8 mouse cellular contexts compared by ENCODE assay signal in genomic region chr6:146576903-146577302, GRCm38 (mm10). TPM values are rescaled to one million over a fixed set of nuclear protein-coding genes. Genes with fewer than 3 reads are reported as not detected.
DNase-seq lines count a peak whose midpoint lies in the region; ATAC-seq and TF ChIP-seq lines count a peak whose summit lies in the region.

Gene Fgfr1op2 (plus strand): TSS chr6:146577203.

- no peak for TF ChIP-seq CTCF in embryonic fibroblast, embryonic 13.5 days (IDR thresholded peaks at IDR 0.05; ENCODE audit: borderline replicate concordance, insufficient read depth, low read length)

- H3K4me2 ChIP-seq in limb, embryonic 11.5 days (ENCODE audit: low read depth, severe bottlenecking): peak within 1 kb of the TSS; percentile 73

- TF ChIP-seq POLR2A in embryonic fibroblast, embryonic 13.5 days (IDR thresholded peaks at IDR 0.05; ENCODE audit: low read depth, low read length): no peak

- no peaks in the 10 kb centered on the region for H3K4me1 ChIP-seq in embryonic fibroblast, embryonic 13.5 days (ENCODE audit: control insufficient read depth, insufficient read depth, low read length)
- peaks cover 11% of the 10 kb centered on the region; the same call in 1 of the 2 replicates for H3K4me1 ChIP-seq in limb, embryonic 11.5 days (ENCODE audit: control insufficient read depth, insufficient read depth, low read length)

- H3K36me3 ChIP-seq in limb, embryonic 11.5 days (ENCODE audit: control insufficient read depth, insufficient read depth, low read length): 0 out of 2 replicates have a peak, but pooled peaks cover 2% of the 10 kb centered on the region

- H3K4me3 ChIP-seq in embryonic fibroblast, embryonic 13.5 days (ENCODE audit: insufficient read depth, low read length): peak within 1 kb of the TSS; percentile 98
- peak within 1 kb of the TSS; percentile 96 for H3K4me3 ChIP-seq in limb, embryonic 11.5 days (ENCODE audit: low read depth, low read length)

- no peaks in the 10 kb centered on the region for H3K27me3 ChIP-seq in limb, embryonic 11.5 days (ENCODE audit: control insufficient read depth, insufficient read depth, low read length)

- no peak; the same call in 1 of the 2 replicates for ATAC-seq in limb, embryonic 11.5 days (ENCODE audit: insufficient number of reproducible peaks, low FRiP score, low TSS enrichment, low read depth)
- ATAC-seq in neutrophil, adult 5-6 weeks (ENCODE audit: extremely low read depth, insufficient number of reproducible peaks, low FRiP score, poor library complexity, severe bottlenecking): no peak

- under 1% methylated on average over 13 of the region's 13 CpGs for WGBS in limb, embryonic 11.5 days

- no peak for DNase-seq in thymus, postnatal 0 days (ENCODE audit: low spot score)
- DNase-seq in thymus, postnatal 14 days: no peak
- DNase-seq in heart, postnatal 10 days: no peak
- no peak for DNase-seq in limb, embryonic 11.5 days (ENCODE audit: low spot score)
- DNase-seq in thymus, adult 18-20 months: no peak
- no peak for DNase-seq in kidney, postnatal 4 days

- H3K9ac ChIP-seq in limb, embryonic 11.5 days (ENCODE audit: low read length): peak within 1 kb of the TSS; percentile 95

- peak within 1 kb of the TSS; percentile 91 for H3K27ac ChIP-seq in embryonic fibroblast, embryonic 13.5 days (ENCODE audit: insufficient read depth, low read length)
- H3K27ac ChIP-seq in limb, embryonic 11.5 days (replicated peaks; ENCODE audit: low read depth, low read length): peak within 1 kb of the TSS; percentile 70

- intact Hi-C loops in heart, postnatal 10 days (cut with DNase I): loop anchor here (2.0 to 5.0 kb wide), 2 partner anchors 74 to 150 kb away; partner anchors contain the start of gene Itpr2

- no peaks in the 10 kb centered on the region for H3K9me3 ChIP-seq in limb, embryonic 11.5 days (ENCODE audit: control insufficient read depth, low read length)

RNA-seq across cellular contexts. Expression of gene Fgfr1op2, which starts in this region (rescaled TPM):
- polyA plus RNA-seq in thymus, postnatal 0 days (2015; fragmentation: Nextera tagmentation; extraction: Ambion mirVana): 216 and 219 TPM in 2 replicates
- 101 and 107 TPM in 2 replicates for polyA plus RNA-seq in embryonic fibroblast, embryonic 13.5 days (2011; ENCODE audit: insufficient read length, low read depth, missing spikeins)
- total RNA-seq in heart, postnatal 10 days (2021): 10 to 100 TPM; 61.6 to 65.4 TPM
- 92.1 and 95.1 TPM in 2 replicates for polyA plus RNA-seq in limb, embryonic 11.5 days (2014; fragmentation: Nextera tagmentation; extraction: Ambion mirVana)
- total RNA-seq in neutrophil, adult 5-6 weeks (2017): 183 and 186 TPM in 2 replicates
